Mouse (Mus musculus): ENCODE results near the gene Ackr4. TPM values are rescaled to one million over a fixed set of nuclear protein-coding genes. Genes with fewer than 3 reads are reported as not detected.
A peak's percentile ranks its signal among the peaks of the same experiment; 100 is the strongest.

Ackr4 gene
- polyA plus RNA-seq, 1 experiment from 2014 or later: 2.5 TPM

- Histone ChIP-seq H3K27me3 (replicated peaks) (no peaks in the 10 kb centered on the region), H3K36me3 (peaks cover 23% of the 10 kb centered on the region), H3K4me1 (no peaks in the 10 kb centered on the region), H3K9ac (no peak overlapping the region), H3K27ac (replicated peaks) (no peak overlapping the region), H3K4me2 (no peak overlapping the region), H3K9me3 (no peaks in the 10 kb centered on the region), H3K4me3 (no peak overlapping the region)
- WGBS: 53% methylated on average over 7 of the region's 7 CpGs
- ATAC-seq (ENCODE audit: extremely low read depth, insufficient number of reproducible peaks, low FRiP score, low TSS enrichment): no peak
These were observed 19.9 kb upstream of the Ackr4 start for GRCm38 (mm10) chr9:104146683-104147082.

- Histone ChIP-seq H3K9me3 (no peaks in the 10 kb centered on the region), H3K4me3 (no peak overlapping the region), H3K27ac (replicated peaks) (no peak overlapping the region), H3K4me1 (no peaks in the 10 kb centered on the region), H3K36me3 (0 out of 2 replicates have a peak, but pooled peaks cover 2% of the 10 kb centered on the region), H3K4me2 (no peak overlapping the region), H3K9ac (no peak overlapping the region), H3K27me3 (replicated peaks) (no peaks in the 10 kb centered on the region)
- 68% methylated on average over 8 of the region's 8 CpGs for WGBS
- ATAC-seq (ENCODE audit: extremely low read depth, insufficient number of reproducible peaks, low FRiP score, low TSS enrichment): no peak
These were observed 17.7 kb upstream of the Ackr4 start for GRCm38 (mm10) chr9:104144314-104144996.

GRCm38 (mm10) chr9:104142805-104143204 is 16.1 kb upstream of the Ackr4 start:
- H3K36me3 ChIP-seq: no peaks in the 10 kb centered on the region
- no peak overlapping the region for H3K9ac ChIP-seq
- 0 out of 2 replicates have a peak overlapping the region, but pooled peaks have one; percentile 42 for H3K27ac ChIP-seq (replicated peaks)
- no peaks in the 10 kb centered on the region for H3K4me1 ChIP-seq
- H3K27me3 ChIP-seq (replicated peaks): no peaks in the 10 kb centered on the region
- H3K9me3 ChIP-seq: peaks cover 4% of the 10 kb centered on the region; the same call in 1 of the 2 replicates
- ATAC-seq (ENCODE audit: extremely low read depth, insufficient number of reproducible peaks, low FRiP score, low TSS enrichment): peak; percentile 42; the same call in 1 of the 2 replicates
- no peak overlapping the region for H3K4me2 ChIP-seq
- WGBS: 68% methylated on average over 14 of the region's 14 CpGs
- H3K4me3 ChIP-seq: no peak overlapping the region

GRCm38 (mm10) chr9:104140351-104140750 is 13.6 kb upstream of the Ackr4 start:
- peaks cover 4% of the 10 kb centered on the region; the same call in 1 of the 2 replicates for H3K9me3 ChIP-seq
- 73% methylated on average over 6 of the region's 6 CpGs for WGBS
- H3K27me3 ChIP-seq (replicated peaks): no peaks in the 10 kb centered on the region
- no peaks in the 10 kb centered on the region for H3K4me1 ChIP-seq
- no peak overlapping the region for H3K27ac ChIP-seq (replicated peaks)
- H3K9ac ChIP-seq: no peak overlapping the region
- no peak for ATAC-seq (ENCODE audit: extremely low read depth, insufficient number of reproducible peaks, low FRiP score, low TSS enrichment)
- H3K4me3 ChIP-seq: no peak overlapping the region
- H3K36me3 ChIP-seq: no peaks in the 10 kb centered on the region
- no peak overlapping the region for H3K4me2 ChIP-seq

GRCm38 (mm10) chr9:104130141-104130755 is 3.5 kb upstream of the Ackr4 start:
- H3K27ac ChIP-seq (replicated peaks): no peak overlapping the region
- no peaks in the 10 kb centered on the region for H3K27me3 ChIP-seq (replicated peaks)
- no peaks in the 10 kb centered on the region for H3K36me3 ChIP-seq
- no peak overlapping the region for H3K4me2 ChIP-seq
- H3K4me3 ChIP-seq: no peak overlapping the region
- 66% methylated on average over 9 of the region's 9 CpGs for WGBS
- no peaks in the 10 kb centered on the region for H3K9me3 ChIP-seq
- no peak overlapping the region for H3K9ac ChIP-seq
- peaks cover 16% of the 10 kb centered on the region for H3K4me1 ChIP-seq
- ATAC-seq (ENCODE audit: extremely low read depth, insufficient number of reproducible peaks, low FRiP score, low TSS enrichment): no peak

- H3K36me3 ChIP-seq: no peaks in the 10 kb centered on the region
- no peak overlapping the region for H3K27ac ChIP-seq (replicated peaks)
- H3K4me2 ChIP-seq: no peak overlapping the region
- no peak overlapping the region for H3K9ac ChIP-seq
- WGBS: 65% methylated on average over 2 of the region's 2 CpGs
- no peak overlapping the region for H3K4me3 ChIP-seq
- no peaks in the 10 kb centered on the region for H3K27me3 ChIP-seq (replicated peaks)
- no peak for ATAC-seq (ENCODE audit: extremely low read depth, insufficient number of reproducible peaks, low FRiP score, low TSS enrichment)
- peaks cover 16% of the 10 kb centered on the region for H3K4me1 ChIP-seq
- H3K9me3 ChIP-seq: no peaks in the 10 kb centered on the region
These were observed 1.4 kb upstream of the Ackr4 start for GRCm38 (mm10) chr9:104128110-104128509.

GRCm38 (mm10) chr9:104123622-104124021 is 3.1 kb downstream of the Ackr4 start:
- no peaks in the 10 kb centered on the region for H3K9me3 ChIP-seq
- H3K27me3 ChIP-seq (replicated peaks): no peaks in the 10 kb centered on the region
- no peak for ATAC-seq (ENCODE audit: extremely low read depth, insufficient number of reproducible peaks, low FRiP score, low TSS enrichment)
- no peak overlapping the region for H3K9ac ChIP-seq
- no peak overlapping the region for H3K4me2 ChIP-seq
- H3K27ac ChIP-seq (replicated peaks): no peak overlapping the region
- no peaks in the 10 kb centered on the region for H3K36me3 ChIP-seq
- 46% methylated on average over 5 of the region's 5 CpGs for WGBS
- H3K4me3 ChIP-seq: no peak overlapping the region
- peaks cover 9% of the 10 kb centered on the region; the same call in 1 of the 2 replicates for H3K4me1 ChIP-seq

GRCm38 (mm10) chr9:104123101-104123500 is 3.6 kb downstream of the Ackr4 start:
- H3K27me3 ChIP-seq (replicated peaks): no peaks in the 10 kb centered on the region
- 74% methylated on average over 5 of the region's 5 CpGs for WGBS
- no peak overlapping the region for H3K4me2 ChIP-seq
- peaks cover 9% of the 10 kb centered on the region; the same call in 1 of the 2 replicates for H3K4me1 ChIP-seq
- H3K27ac ChIP-seq (replicated peaks): no peak overlapping the region
- H3K36me3 ChIP-seq: no peaks in the 10 kb centered on the region
- no peak overlapping the region for H3K4me3 ChIP-seq
- no peak for ATAC-seq (ENCODE audit: extremely low read depth, insufficient number of reproducible peaks, low FRiP score, low TSS enrichment)
- no peaks in the 10 kb centered on the region for H3K9me3 ChIP-seq
- no peak overlapping the region for H3K9ac ChIP-seq

GRCm38 (mm10) chr9:104109151-104109550 is 17.6 kb downstream of the Ackr4 start:
- Histone ChIP-seq H3K27me3 (replicated peaks) (no peaks in the 10 kb centered on the region), H3K4me1 (peaks cover 6% of the 10 kb centered on the region; the same call in 1 of the 2 replicates), H3K4me3 (no peak overlapping the region), H3K27ac (replicated peaks) (peak overlapping the region; percentile 61), H3K4me2 (no peak overlapping the region), H3K9ac (no peak overlapping the region), H3K9me3 (no peaks in the 10 kb centered on the region), H3K36me3 (peaks cover 6% of the 10 kb centered on the region; the same call in 1 of the 2 replicates)
- WGBS: 81% methylated on average over 5 of the region's 5 CpGs
- ATAC-seq (ENCODE audit: extremely low read depth, insufficient number of reproducible peaks, low FRiP score, low TSS enrichment): no peak

GRCm38 (mm10) chr9:104108571-104109143 is 18.1 kb downstream of the Ackr4 start:
- no peaks in the 10 kb centered on the region for H3K27me3 ChIP-seq (replicated peaks)
- peaks cover 6% of the 10 kb centered on the region; the same call in 1 of the 2 replicates for H3K4me1 ChIP-seq
- H3K9ac ChIP-seq: no peak overlapping the region
- H3K4me3 ChIP-seq: no peak overlapping the region
- peak overlapping the region; percentile 61 for H3K27ac ChIP-seq (replicated peaks)
- no peak for ATAC-seq (ENCODE audit: extremely low read depth, insufficient number of reproducible peaks, low FRiP score, low TSS enrichment)
- H3K4me2 ChIP-seq: no peak overlapping the region
- H3K9me3 ChIP-seq: no peaks in the 10 kb centered on the region
- H3K36me3 ChIP-seq: peaks cover 5% of the 10 kb centered on the region; the same call in 1 of the 2 replicates
- WGBS: 48% methylated on average over 2 of the region's 2 CpGs

- H3K27ac ChIP-seq (replicated peaks): peak overlapping the region; percentile 13; the same call in 1 of the 2 replicates
- ATAC-seq (ENCODE audit: extremely low read depth, insufficient number of reproducible peaks, low FRiP score, low TSS enrichment): no peak
These were observed 19.3 kb downstream of the Ackr4 start for GRCm38 (mm10) chr9:104107482-104107881.

More at GRCm38 (mm10) chr9:104107482-104107881, 19.3 kb downstream of the Ackr4 start:
- H3K4me3 ChIP-seq: no peak overlapping the region
- H3K9ac ChIP-seq: no peak overlapping the region
- 21% methylated on average over 6 of the region's 6 CpGs for WGBS
- peaks cover 6% of the 10 kb centered on the region; the same call in 1 of the 2 replicates for H3K4me1 ChIP-seq
- no peak overlapping the region for H3K4me2 ChIP-seq
- H3K9me3 ChIP-seq: no peaks in the 10 kb centered on the region
- peaks cover 5% of the 10 kb centered on the region; the same call in 1 of the 2 replicates for H3K36me3 ChIP-seq
- H3K27me3 ChIP-seq (replicated peaks): no peaks in the 10 kb centered on the region
